In genomic region chr2:25698696-25699095, GRCm38 (mm10) we compare ENCODE assay signal across 29 mouse cellular contexts. TPM values are rescaled to one million over a fixed set of nuclear protein-coding genes. Genes with fewer than 3 reads are reported as not detected.
"Had no signal": no experiment of that assay in that cellular context is flagged by ENCODE, and none has a peak within 500 bp of the region (broad histone marks: within the 10 kb centered on the region; RNA-seq: fewer than 3 reads in every experiment).

No protein-coding gene starts in this region.

- DNase-seq: gastrocnemius, adult 2 months; gastrocnemius, postnatal 10 days; gastrocnemius, postnatal 25 days; heart, adult 18-20 months; heart, postnatal 10 days; heart, postnatal 4 days; kidney, postnatal 4 days; liver; liver, embryonic 13.5 days; liver, postnatal 0 days had no signal

- H3K36me3 ChIP-seq: heart, embryonic 10.5 days; heart, embryonic 12.5 days; hindbrain, embryonic 10.5 days; hindbrain, embryonic 12.5 days; intestine, embryonic 15.5 days; limb, embryonic 10.5 days; limb, embryonic 12.5 days; liver, embryonic 13.5 days; liver, embryonic 15.5 days had no signal

- H3K4me1 ChIP-seq: heart, embryonic 10.5 days; heart, embryonic 12.5 days; hindbrain, embryonic 10.5 days; hindbrain, embryonic 12.5 days; intestine, embryonic 15.5 days; limb, embryonic 10.5 days; limb, embryonic 12.5 days; liver, embryonic 13.5 days; liver, embryonic 15.5 days had no signal

- H3K9me3 ChIP-seq: heart, embryonic 10.5 days; heart, embryonic 12.5 days; hindbrain, embryonic 10.5 days; hindbrain, embryonic 12.5 days; intestine, embryonic 15.5 days; limb, embryonic 10.5 days; limb, embryonic 12.5 days; liver, embryonic 13.5 days; liver, embryonic 15.5 days had no signal

- H3K27ac ChIP-seq: gastrocnemius, adult 2 months; heart, embryonic 10.5 days; hindbrain, embryonic 10.5 days; hindbrain, embryonic 12.5 days; hindbrain, embryonic 14.5 days; intestine, embryonic 15.5 days; layer of hippocampus, adult 2 months; left cerebral cortex, adult 2 months; limb, embryonic 10.5 days; limb, embryonic 12.5 days; liver, embryonic 13.5 days; liver, embryonic 15.5 days had no signal

- H3K9ac ChIP-seq: heart, embryonic 12.5 days; hindbrain, embryonic 12.5 days; hindbrain, embryonic 14.5 days; intestine, embryonic 15.5 days; limb, embryonic 12.5 days; liver, embryonic 13.5 days; liver, embryonic 15.5 days; liver, postnatal 0 days had no signal

- H3K27me3 ChIP-seq: heart, embryonic 12.5 days; hindbrain, embryonic 12.5 days; intestine, embryonic 15.5 days; limb, embryonic 12.5 days; liver, embryonic 13.5 days; liver, embryonic 15.5 days had no signal

- H3K4me3 ChIP-seq: gastrocnemius, adult 2 months; heart, embryonic 10.5 days; heart, embryonic 12.5 days; hindbrain, embryonic 10.5 days; hindbrain, embryonic 12.5 days; intestine, embryonic 15.5 days; layer of hippocampus, adult 2 months; left cerebral cortex, adult 2 months; limb, embryonic 10.5 days; limb, embryonic 12.5 days; liver, embryonic 13.5 days; liver, embryonic 15.5 days had no signal

- ATAC-seq: hindbrain, embryonic 16.5 days; inflammation-experienced regulatory T-cells, adult 6 months; intestine, embryonic 15.5 days; intestine, postnatal 0 days; liver, postnatal 0 days had no signal

- H3K4me2 ChIP-seq: heart, embryonic 12.5 days; hindbrain, embryonic 12.5 days; hindbrain, embryonic 14.5 days; intestine, embryonic 15.5 days; limb, embryonic 12.5 days; liver, embryonic 13.5 days; liver, embryonic 15.5 days had no signal

RNA-seq across cellular contexts. Expression of gene Obp2a, which starts 1.1 kb away (rescaled TPM):
- polyA plus RNA-seq: frontal cortex, adult 2 months; heart, embryonic 10.5 days; heart, embryonic 12.5 days; heart, embryonic 14.5 days; heart, embryonic 16.5 days; hindbrain, embryonic 10.5 days; hindbrain, embryonic 12.5 days; hindbrain, embryonic 14.5 days; hindbrain, embryonic 16.5 days; inflammation-experienced regulatory T-cells, adult 6 months; intestine, embryonic 15.5 days; intestine, postnatal 0 days; kidney, embryonic 16.5 days; limb, embryonic 10.5 days; limb, embryonic 12.5 days; limb, embryonic 14.5 days; liver, embryonic 13.5 days; liver, embryonic 15.5 days; liver, postnatal 0 days had no signal

RNA-seq across cellular contexts. Expression of gene Lcn10, which starts 16.2 kb away (rescaled TPM):
- polyA plus RNA-seq: frontal cortex, adult 2 months; heart, embryonic 10.5 days; heart, embryonic 12.5 days; heart, embryonic 14.5 days; heart, embryonic 16.5 days; hindbrain, embryonic 10.5 days; hindbrain, embryonic 12.5 days; hindbrain, embryonic 14.5 days; hindbrain, embryonic 16.5 days; intestine, embryonic 15.5 days; intestine, postnatal 0 days; kidney, embryonic 16.5 days; limb, embryonic 10.5 days; limb, embryonic 12.5 days; limb, embryonic 14.5 days; liver, embryonic 13.5 days; liver, embryonic 15.5 days; liver, postnatal 0 days had no signal

RNA-seq across cellular contexts. Expression of gene Lcn6, which starts 22.1 kb away (rescaled TPM):
- polyA plus RNA-seq: frontal cortex, adult 2 months; heart, embryonic 10.5 days; heart, embryonic 12.5 days; heart, embryonic 14.5 days; heart, embryonic 16.5 days; hindbrain, embryonic 10.5 days; hindbrain, embryonic 12.5 days; hindbrain, embryonic 14.5 days; hindbrain, embryonic 16.5 days; inflammation-experienced regulatory T-cells, adult 6 months; intestine, embryonic 15.5 days; intestine, postnatal 0 days; kidney, embryonic 16.5 days; limb, embryonic 10.5 days; limb, embryonic 12.5 days; limb, embryonic 14.5 days; liver, embryonic 13.5 days; liver, embryonic 15.5 days; liver, postnatal 0 days had no signal

RNA-seq across cellular contexts. Expression of gene Obp2b, which starts 38.1 kb away (rescaled TPM):
- polyA plus RNA-seq: frontal cortex, adult 2 months; heart, embryonic 10.5 days; heart, embryonic 12.5 days; heart, embryonic 14.5 days; heart, embryonic 16.5 days; hindbrain, embryonic 10.5 days; hindbrain, embryonic 12.5 days; hindbrain, embryonic 14.5 days; hindbrain, embryonic 16.5 days; inflammation-experienced regulatory T-cells, adult 6 months; intestine, embryonic 15.5 days; intestine, postnatal 0 days; kidney, embryonic 16.5 days; limb, embryonic 10.5 days; limb, embryonic 12.5 days; limb, embryonic 14.5 days; liver, embryonic 13.5 days; liver, embryonic 15.5 days; liver, postnatal 0 days had no signal
